Mouse (Mus musculus): ENCODE results near the gene Cyth1.

- TF ChIP-seq HCFC1 (IDR thresholded peaks at IDR 0.05; ENCODE audit: low read depth, low read length), result no peak
- no peak for TF ChIP-seq USF1 (IDR thresholded peaks at IDR 0.05; ENCODE audit: low read depth, low read length)
- no peak for TF ChIP-seq MAZ (IDR thresholded peaks at IDR 0.05; ENCODE audit: low read depth, low read length)
- TF ChIP-seq SMC3 (IDR thresholded peaks at IDR 0.05; ENCODE audit: low read depth, low read length), result no peak
- no peak for TF ChIP-seq ZKSCAN1 (IDR thresholded peaks at IDR 0.05; ENCODE audit: borderline replicate concordance, low read depth, low read length)
- no peak for TF ChIP-seq EP300 (IDR thresholded peaks at IDR 0.05; ENCODE audit: low read length)
- no peak for TF ChIP-seq POLR2A (IDR thresholded peaks at IDR 0.05; ENCODE audit: low read depth, low read length)
- TF ChIP-seq CTCF (conservative IDR thresholded peaks at IDR 0.05 in 1 of 2, IDR thresholded peaks at IDR 0.05 in 1 of 2; ENCODE audit: low read depth in 2 of 2, low read length in 2 of 2), result no peak
- TF ChIP-seq KAT2A (IDR thresholded peaks at IDR 0.05; ENCODE audit: insufficient replicate concordance, low read length), result no peak
- no peak for TF ChIP-seq USF2 (conservative IDR thresholded peaks at IDR 0.05; ENCODE audit: low read depth, low read length)
- TF ChIP-seq ZMIZ1 (IDR thresholded peaks at IDR 0.05; ENCODE audit: low read depth, low read length), result no peak
- TF ChIP-seq NELFE (IDR thresholded peaks at IDR 0.05; ENCODE audit: low read depth, low read length), result no peak
These were observed 75.6 kb downstream of the Cyth1 start for GRCm38 (mm10) chr11:118172768-118173167.
